Mouse (Mus musculus) olfactory bulb, adult 2 months (tissue): ENCODE data around the gene Tspyl1. TPM values are rescaled to one million over a fixed set of nuclear protein-coding genes. Genes with fewer than 3 reads are reported as not detected.

ENCODE experiments used
- H3K27ac ChIP-seq: fragments of 200-500 bp; 2 replicates; pipeline ENCODE4 v1.5.1; 2012; ENCODE audit warnings: low read depth, low read length; ENCODE audit not compliant: insufficient read depth
- H3K4me1 ChIP-seq: fragments of 200-500 bp; 2 replicates; pipeline ENCODE4 v1.6.1; 2012; ENCODE audit warnings: low read length; ENCODE audit not compliant: control insufficient read depth, insufficient read depth
- H3K4me3 ChIP-seq: fragments of 200-500 bp; 2 replicates; pipeline ENCODE4 v1.5.1; 2012; ENCODE audit warnings: mild to moderate bottlenecking, low read depth, low read length, moderate library complexity; ENCODE audit not compliant: insufficient read depth
- CTCF ChIP-seq: fragments of 200-500 bp; IDR thresholded peaks from 2 replicates; pipeline ENCODE4 v1.5.1; 2012; ENCODE audit warnings: low read depth, mild to moderate bottlenecking, low read length, moderate library complexity; ENCODE audit not compliant: insufficient read depth
- POLR2A ChIP-seq: fragments of 200-500 bp; IDR thresholded peaks from 2 replicates; pipeline ENCODE4 v1.6.1; 2012; ENCODE audit warnings: mild to moderate bottlenecking, low read depth, low read length, moderate library complexity; ENCODE audit not compliant: insufficient read depth
- WGBS: fragments of 180-500 bp; shearing (Covaris S2); methylation state at CpG from one replicate; pipeline ENCODE4 v1.1.7; 2018; 5-methylcytosine and 5-hydroxymethylcytosine counted together
- polyA plus RNA-seq: library from polyadenylated mRNA; stranded (reverse); fragments of >200 nt; gene quantifications from 2 replicates; pipeline ENCODE4 v1.2.4, GENCODE M21; 2012; ENCODE audit warnings: low replicate concordance; ENCODE audit not compliant: missing spikeins, insufficient read depth, insufficient read length

Tspyl1 gene
- polyA plus RNA-seq, 1 experiment = not detected

- H3K27ac ChIP-seq = peak overlapping the region; percentile 91
- 2% methylated on average over 13 of the region's 13 CpGs for WGBS
- peak overlapping the region; percentile 43 for H3K4me3 ChIP-seq
- no peaks in the 10 kb centered on the region for H3K4me1 ChIP-seq
- TF ChIP-seq CTCF (no peak), POLR2A (no peak)
These were observed 14.9 kb downstream of the Tspyl1 start for GRCm38 (mm10) chr10:34296911-34297298.

DNA sequence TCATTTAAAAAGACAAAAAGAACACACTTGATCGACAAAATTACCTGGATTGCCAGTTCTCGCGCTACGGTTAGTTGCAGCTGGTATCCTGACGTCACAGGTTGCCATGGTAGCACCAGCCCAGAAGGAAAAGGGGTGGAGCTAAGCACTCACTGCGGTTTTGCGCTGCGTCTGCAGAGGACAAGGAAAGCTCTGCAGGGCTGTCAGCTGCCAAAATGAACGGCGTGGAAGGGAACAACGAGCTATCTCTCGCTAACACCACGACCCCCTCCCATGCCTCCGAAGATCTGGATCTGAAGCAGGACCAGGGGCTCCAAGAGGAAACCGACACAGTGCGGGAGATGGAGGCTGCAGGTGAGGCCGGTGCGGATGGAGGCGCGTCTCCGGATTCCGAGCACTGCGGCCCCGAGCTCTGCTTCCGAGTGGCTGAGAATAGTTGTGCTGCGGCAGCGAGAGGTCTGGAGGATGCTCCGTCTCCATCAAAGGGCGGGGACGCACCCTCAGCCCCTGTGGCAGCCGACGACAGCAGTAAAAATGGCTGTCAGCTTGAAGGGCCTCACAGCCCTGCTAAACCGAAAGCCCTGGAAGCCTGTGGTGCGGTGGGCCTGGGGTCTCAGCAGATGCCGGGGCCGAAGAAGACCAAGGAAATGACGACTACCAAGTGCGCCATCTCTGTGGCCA, 15.4 kb downstream of the Tspyl1 start, which contains the start of gene Tspyl4:
Gene Tspyl4, plus strand, starts transcription at position 144 of the 681 bp plus-strand sequence.
- H3K4me3 ChIP-seq = peak within 1 kb of the TSS; percentile 72
- under 1% methylated on average over 38 of the region's 38 CpGs for WGBS
- H3K4me1 ChIP-seq = no peaks in the 10 kb centered on the region
- peak within 1 kb of the TSS; percentile 91 for H3K27ac ChIP-seq
- TF ChIP-seq POLR2A (peak; percentile 95), CTCF (no peak)

DNA sequence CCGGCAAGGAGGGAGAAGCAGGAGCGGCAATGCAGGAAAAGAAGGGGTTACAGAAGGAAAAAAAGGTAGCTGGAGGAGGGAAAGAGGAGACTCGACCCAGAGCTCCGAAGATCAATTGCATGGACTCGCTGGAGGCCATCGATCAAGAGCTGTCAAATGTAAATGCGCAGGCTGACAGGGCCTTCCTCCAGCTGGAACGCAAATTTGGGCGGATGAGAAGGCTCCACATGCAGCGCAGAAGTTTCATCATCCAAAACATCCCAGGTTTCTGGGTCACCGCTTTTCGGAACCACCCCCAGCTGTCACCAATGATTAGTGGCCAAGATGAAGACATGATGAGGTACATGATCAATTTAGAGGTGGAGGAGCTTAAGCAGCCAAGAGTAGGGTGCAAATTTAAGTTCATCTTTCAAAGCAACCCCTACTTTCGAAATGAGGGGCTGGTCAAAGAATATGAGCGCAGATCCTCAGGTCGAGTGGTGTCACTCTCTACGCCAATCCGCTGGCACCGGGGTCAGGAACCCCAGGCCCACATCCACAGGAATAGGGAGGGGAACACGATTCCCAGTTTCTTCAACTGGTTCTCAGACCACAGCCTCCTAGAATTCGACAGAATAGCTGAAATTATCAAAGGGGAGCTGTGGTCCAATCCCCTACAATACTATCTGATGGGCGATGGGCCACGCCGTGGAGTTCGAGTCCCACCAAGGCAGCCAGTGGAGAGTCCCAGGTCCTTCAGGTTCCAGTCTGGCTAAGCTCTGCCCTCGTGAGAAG, 16.2 kb downstream of the Tspyl1 start:
- no peak for TF ChIP-seq POLR2A
- TF ChIP-seq CTCF = no peak
- Histone ChIP-seq H3K27ac (peak overlapping the region; percentile 91), H3K4me3 (peak overlapping the region; percentile 72), H3K4me1 (no peaks in the 10 kb centered on the region)
- WGBS = 26% methylated on average over 25 of the region's 25 CpGs

GRCm38 (mm10) chr10:34300368-34300767, 18.4 kb downstream of the Tspyl1 start:
- 11% methylated on average over 5 of the region's 5 CpGs for WGBS
- H3K27ac ChIP-seq = peak overlapping the region; percentile 51; the same call in 1 of the 2 replicates
- H3K4me3 ChIP-seq = peak overlapping the region; percentile 72
- TF ChIP-seq POLR2A (no peak), CTCF (no peak)
- no peaks in the 10 kb centered on the region for H3K4me1 ChIP-seq

DNA sequence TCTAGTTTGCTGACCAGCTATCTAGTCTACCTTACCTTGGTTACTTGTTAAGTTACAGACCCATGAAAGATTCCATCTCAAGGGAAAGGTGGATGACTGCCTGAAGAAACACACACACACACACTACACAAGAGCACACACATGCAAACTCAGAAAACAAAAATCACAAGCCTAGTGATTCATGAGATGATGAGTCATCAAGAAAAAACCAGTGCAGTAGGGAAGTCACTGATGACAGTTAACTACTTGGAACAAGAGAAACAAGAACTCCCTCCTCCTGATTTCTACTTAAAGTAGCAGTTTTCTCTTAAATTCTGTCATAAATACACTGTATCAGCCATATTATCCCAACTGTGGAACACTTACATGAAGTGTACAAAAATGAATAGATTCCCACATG, 25.1 kb downstream of the Tspyl1 start:
- Histone ChIP-seq H3K4me1 (no peaks in the 10 kb centered on the region), H3K4me3 (no peak overlapping the region), H3K27ac (no peak overlapping the region)
- TF ChIP-seq CTCF (no peak), POLR2A (no peak)

DNA sequence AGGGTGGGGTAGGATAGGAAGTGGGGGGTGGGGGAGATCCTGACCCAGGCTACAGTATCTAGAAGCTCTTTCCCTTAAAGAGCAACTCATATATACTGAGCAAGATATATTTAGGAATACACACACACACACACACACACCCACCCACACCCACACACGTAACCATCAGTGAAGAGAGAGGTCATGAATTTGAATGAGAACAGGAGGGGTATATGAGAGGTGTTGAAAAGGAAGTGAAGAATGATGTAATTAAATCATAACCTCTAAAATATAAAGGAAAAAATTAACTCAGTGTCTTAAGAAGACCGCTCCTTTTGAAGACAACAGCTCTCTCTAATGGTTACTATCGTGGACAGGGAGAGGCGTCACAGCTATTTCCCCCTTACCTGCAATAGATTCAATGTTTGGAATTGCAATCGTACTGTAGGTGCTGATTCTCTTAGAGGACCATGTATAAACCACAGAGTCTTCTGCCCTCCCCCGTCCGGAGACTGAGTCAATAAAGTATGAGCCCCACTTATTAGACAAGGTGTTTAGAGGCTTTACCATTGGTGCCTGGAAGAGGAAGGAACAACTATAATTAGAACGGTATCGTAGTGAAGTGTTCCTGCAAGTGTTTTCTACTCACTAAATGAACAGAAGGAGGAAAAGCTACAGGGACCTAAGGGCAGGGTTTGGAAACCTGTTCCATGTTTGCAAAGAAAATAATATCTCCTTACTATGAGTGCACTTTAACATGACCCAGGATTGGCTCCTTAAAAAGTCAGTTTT, 28.1 kb downstream of the Tspyl1 start:
- 75% methylated on average over 9 of the region's 9 CpGs for WGBS
- TF ChIP-seq POLR2A = no peak
- TF ChIP-seq CTCF = no peak

DNA sequence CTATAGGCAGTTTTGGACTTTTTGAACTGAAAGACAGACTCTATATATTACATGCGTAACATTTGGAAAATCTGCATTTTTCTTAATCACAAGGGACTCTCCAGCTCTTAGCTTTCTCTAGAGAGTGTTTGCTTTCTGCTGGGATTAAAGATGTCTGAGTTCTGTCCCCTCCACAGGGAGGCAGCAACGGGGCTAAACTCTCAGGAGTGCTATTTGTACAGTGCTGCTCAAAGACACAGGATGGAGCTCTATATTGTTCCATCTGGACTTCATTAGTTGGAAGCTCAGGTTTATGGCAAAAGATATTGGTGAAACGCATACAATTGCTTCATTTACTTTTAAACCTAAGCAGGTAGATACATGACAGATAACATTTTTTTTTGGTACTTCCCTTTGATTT, 30.5 kb downstream of the Tspyl1 start:
- H3K27ac ChIP-seq = no peak overlapping the region
- TF ChIP-seq POLR2A (no peak), CTCF (no peak)
- 64% methylated on average over 3 of the region's 3 CpGs for WGBS
- H3K4me3 ChIP-seq = no peak overlapping the region
- peaks cover 4% of the 10 kb centered on the region; the same call in 1 of the 2 replicates for H3K4me1 ChIP-seq

More for the DNA sequence above, 28.1 kb downstream of the Tspyl1 start:
- H3K4me3 ChIP-seq = no peak overlapping the region
- H3K4me1 ChIP-seq = no peaks in the 10 kb centered on the region
- H3K27ac ChIP-seq = no peak overlapping the region

DNA sequence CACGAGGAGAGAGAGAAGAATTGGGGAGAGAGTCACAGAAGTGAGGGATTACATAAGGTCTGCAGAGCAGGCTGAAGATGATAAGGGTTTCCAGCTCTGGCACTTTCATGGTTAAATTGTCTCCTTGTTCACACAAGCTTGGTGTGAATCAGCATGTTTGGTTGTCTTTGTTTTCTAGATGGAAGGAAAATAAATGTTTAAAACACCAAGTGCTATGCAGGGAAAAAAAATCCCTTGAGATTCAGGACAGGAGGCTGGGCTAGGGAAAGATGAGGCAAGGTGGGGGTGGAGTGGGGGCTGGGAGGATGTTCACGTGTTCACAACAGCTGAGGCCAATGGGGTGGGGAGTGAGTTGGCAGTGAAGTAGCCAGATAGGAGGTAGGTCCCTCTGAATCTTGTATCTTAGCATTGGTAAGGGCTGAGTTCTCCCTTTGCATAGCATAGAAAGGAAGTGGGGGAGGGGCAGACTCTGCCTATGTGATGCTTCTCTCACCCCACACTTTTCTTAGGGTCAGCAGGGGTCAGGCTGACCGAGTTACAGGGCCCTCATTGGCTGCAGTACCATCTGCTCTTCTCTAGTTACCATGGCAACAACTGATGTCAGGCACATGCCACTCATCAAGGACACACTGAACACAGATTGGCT, 34.7 kb downstream of the Tspyl1 start:
- 2% methylated on average over 3 of the region's 3 CpGs for WGBS
- Histone ChIP-seq H3K4me1 (peaks cover 4% of the 10 kb centered on the region; the same call in 1 of the 2 replicates), H3K4me3 (peak overlapping the region; percentile 31), H3K27ac (peak overlapping the region; percentile 38; the same call in 1 of the 2 replicates)
- TF ChIP-seq POLR2A (no peak), CTCF (no peak)
